Mouse (Mus musculus) naive thymus-derived CD4-positive, alpha-beta T cell, adult 2 months (primary cell): ENCODE measurements around the gene Gm5662.
"Not testable (repeated sequence)": the region's sequence is repeated elsewhere in the genome, so short reads cannot be mapped to it uniquely, and the experiment has no call there.

Experiments
- DNase-seq: peaks from one replicate; pipeline ENCODE4 v3.0.0-alpha.2; 2011; ENCODE audit warnings: low read depth

Gene Gm5662

DNA sequence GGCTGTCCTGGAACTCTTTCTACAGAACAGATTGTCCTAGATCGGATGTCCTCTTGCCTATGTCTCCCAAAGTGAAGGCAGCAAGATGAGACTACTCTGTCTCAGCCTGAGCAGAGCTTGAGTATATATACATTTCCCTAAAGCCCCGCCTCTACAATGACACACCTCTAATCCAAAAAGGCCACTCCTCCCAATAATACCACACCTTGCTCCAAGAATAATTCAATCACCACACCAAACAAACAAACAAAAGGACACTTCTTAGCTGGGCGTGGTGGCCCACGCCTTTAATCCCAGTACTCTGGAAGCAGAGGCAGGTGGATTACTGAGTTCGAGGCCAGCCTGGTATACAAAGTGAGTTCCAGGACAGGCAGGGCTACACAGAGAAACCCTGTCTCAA, at the start of gene Gm5662:
Gene Gm5662 (minus strand): TSS at position 101 of the 400 bp plus-strand sequence.
- not testable (repeated sequence) for DNase-seq

DNA sequence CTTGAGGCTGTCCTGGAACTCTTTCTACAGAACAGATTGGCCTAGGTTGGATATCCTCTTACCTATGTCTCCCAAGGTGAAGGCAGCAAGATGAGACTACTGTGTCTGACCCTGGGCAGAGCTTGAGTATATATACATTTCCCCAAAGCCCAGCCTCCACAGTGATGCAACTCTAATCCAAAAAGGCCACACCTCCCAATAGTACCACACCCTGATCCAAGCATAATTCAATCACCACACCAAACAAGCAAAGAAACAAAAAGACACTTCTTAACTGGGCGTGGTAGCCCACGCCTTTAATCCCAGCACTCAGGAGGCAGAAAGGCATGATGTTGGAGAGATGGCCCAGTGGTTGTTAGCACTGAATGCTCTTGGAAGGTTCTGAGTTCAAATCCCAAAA, 49.6 kb upstream of the Gm5662 start, which contains the start of gene Gm5039:
Gene Gm5039 (minus strand): TSS at position 101 of the 400 bp plus-strand sequence.
- DNase-seq, result not testable (repeated sequence)

- no peak for DNase-seq
These were observed 40.3 kb upstream of the Gm5662 start for GRCm38 (mm10) chr12:88314556-88314955.

- DNase-seq, result not testable (repeated sequence)
These were observed 22.9 kb upstream of the Gm5662 start for GRCm38 (mm10) chr12:88297171-88297570.

DNA sequence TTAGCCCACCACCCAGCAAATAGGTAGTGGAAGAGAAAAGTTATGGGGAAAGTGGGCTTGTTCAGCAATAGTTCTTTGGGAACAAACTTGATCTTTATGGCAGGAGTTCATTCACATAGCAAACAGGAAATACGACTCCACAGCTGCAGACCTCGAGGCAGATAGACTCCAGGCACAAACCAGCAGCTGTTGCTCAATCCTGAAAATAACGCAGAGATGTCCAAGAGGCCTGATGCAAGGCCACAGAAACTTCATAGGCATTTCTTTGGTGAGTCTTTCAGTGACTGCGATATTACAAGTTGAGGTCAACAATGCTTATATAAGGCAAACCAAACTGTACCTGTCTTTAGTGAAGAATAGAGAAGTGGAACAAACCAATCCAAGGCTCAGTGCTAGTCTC, 18.8 kb upstream of the Gm5662 start:
- DNase-seq, result not testable (repeated sequence)

DNA sequence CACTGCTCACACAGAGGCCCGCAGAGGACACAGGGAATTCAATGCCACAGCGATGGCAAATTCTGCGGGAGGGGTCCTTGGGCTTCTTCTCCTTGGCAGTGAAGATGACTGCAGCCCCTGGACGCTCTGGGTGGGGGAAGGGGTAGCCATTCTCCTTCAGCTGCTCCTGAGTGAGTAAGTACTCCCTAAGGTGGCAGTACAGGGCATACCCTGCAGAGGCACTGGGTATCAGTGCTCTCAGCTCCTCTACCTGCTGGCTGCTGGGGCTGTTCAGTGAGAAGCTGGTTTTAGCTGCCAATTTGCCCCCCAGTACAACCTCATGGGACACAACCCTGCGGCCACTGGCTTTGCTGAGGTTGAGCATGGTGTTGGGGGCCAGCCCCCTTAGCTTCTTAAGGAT, 10.9 kb upstream of the Gm5662 start:
- not testable (repeated sequence) for DNase-seq

DNA sequence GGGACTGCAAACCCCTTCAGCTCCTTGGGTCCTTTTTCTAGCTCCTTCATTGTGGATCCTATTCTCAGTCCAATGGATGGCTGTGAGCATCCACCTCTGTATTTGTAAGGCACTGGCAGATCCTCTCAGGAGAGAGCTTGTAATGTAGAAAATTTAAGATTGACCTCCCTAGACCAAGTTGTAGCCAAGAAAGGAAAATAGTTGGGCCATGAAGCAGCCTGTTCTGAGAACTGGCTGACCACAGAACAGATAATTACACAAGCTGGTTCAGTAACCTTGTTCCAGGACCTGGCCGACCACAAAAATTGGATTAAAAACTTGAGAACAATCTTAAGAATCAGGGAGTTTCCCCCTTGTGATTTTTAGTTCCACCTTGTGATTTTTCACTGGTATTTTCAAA, 17.1 kb downstream of the Gm5662 start:
- DNase-seq, result no peak

GRCm38 (mm10) chr12:88255917-88256316, 18.4 kb downstream of the Gm5662 start:
- DNase-seq, result not testable (repeated sequence)

GRCm38 (mm10) chr12:88250000-88250399, 24.3 kb downstream of the Gm5662 start, which contains the start of gene Gm8332:
TSS of gene Gm8332 (minus strand) at chr12:88250100.
- not testable (repeated sequence) for DNase-seq

GRCm38 (mm10) chr12:88245786-88246185, 28.5 kb downstream of the Gm5662 start:
- not testable (repeated sequence) for DNase-seq

GRCm38 (mm10) chr12:88242940-88243339, 31.4 kb downstream of the Gm5662 start:
- DNase-seq, result not testable (repeated sequence)
